Mouse (Mus musculus) erythroblast, embryonic 14.5 days (primary cell): Measurements from ENCODE around the gene Gapt.

ENCODE experiments used
- GATA1 ChIP-seq: IDR thresholded peaks from 2 replicates; pipeline ENCODE4 v1.6.1; 2012; ENCODE audit warnings: low read length, inconsistent platforms, mixed read lengths
- TAL1 ChIP-seq: IDR thresholded peaks from 3 replicates; pipeline ENCODE4 v1.6.1; 2012; ENCODE audit warnings: low read length, inconsistent platforms, mixed read lengths

DNA sequence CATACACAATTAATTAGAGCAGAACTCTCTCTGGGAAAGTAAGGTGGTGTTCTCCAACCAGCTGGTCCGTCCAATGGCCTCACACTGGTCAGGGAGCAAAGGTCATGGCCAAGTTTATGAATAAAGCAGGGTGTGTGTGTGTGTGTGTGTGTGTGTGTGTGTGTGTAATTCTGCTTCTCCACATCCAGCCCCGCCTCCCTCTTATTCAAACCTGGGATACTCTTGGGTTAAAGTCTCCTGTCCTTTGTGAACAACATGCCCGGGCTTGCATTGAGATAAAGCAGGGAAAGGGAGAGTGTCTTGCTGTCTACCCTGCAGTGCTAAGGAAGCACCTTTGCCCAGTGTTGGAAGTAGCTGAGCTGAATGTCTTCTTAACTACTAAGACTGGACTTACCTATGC, 35.6 kb upstream of the Gapt start:
- TF ChIP-seq GATA1 (no peak), TAL1 (no peak)
